Mouse (Mus musculus) hindbrain, embryonic 10.5 days (tissue): ENCODE measurements around the gene Whrn. TPM values are rescaled to one million over a fixed set of nuclear protein-coding genes. Genes with fewer than 3 reads are reported as not detected.

Experiments
- DNase-seq: peaks from one replicate; pipeline ENCODE4 v3.0.0-alpha.2; 2017; ENCODE audit warnings: low spot score
- H3K27ac ChIP-seq: fragments of 300-500 bp; sonication (generic); 2 replicates; pipeline ENCODE4 v1.5.1; 2016; ENCODE audit warnings: mild to moderate bottlenecking, moderate library complexity
- H3K27me3 ChIP-seq: fragments of 300-500 bp; sonication (generic); 2 replicates; pipeline ENCODE4 v1.6.1; 2016; ENCODE audit warnings: mild to moderate bottlenecking; ENCODE audit not compliant: poor library complexity, insufficient read depth, severe bottlenecking
- H3K36me3 ChIP-seq: fragments of 300-500 bp; sonication (generic); 2 replicates; pipeline ENCODE4 v1.6.1; 2016; ENCODE audit warnings: mild to moderate bottlenecking, moderate library complexity
- H3K4me1 ChIP-seq: fragments of 300-500 bp; sonication (generic); replicated peaks from 2 replicates; pipeline ENCODE4 v1.6.1; 2016; ENCODE audit warnings: mild to moderate bottlenecking
- H3K4me3 ChIP-seq: fragments of 300-500 bp; sonication (generic); 2 replicates; pipeline ENCODE4 v1.5.1; 2016; ENCODE audit warnings: mild to moderate bottlenecking, moderate library complexity
- H3K9me3 ChIP-seq: fragments of 300-500 bp; sonication (generic); 2 replicates; pipeline ENCODE4 v1.6.1; 2016; ENCODE audit warnings: mild to moderate bottlenecking, moderate library complexity
- WGBS: fragments of 180-500 bp; shearing (Covaris S2); methylation state at CpG from one replicate; pipeline ENCODE4 v1.1.7; 2016; 5-methylcytosine and 5-hydroxymethylcytosine counted together
- polyA plus RNA-seq: library from polyadenylated mRNA; unstranded; fragments of >200 nt; fragmentation: Nextera tagmentation; extraction: Ambion mirVana; gene quantifications from 2 replicates; pipeline ENCODE4 v1.2.1, GENCODE M21; 2016

The Whrn gene
- polyA plus RNA-seq, result 6.6 and 6.9 TPM in 2 replicates

GRCm38 (mm10) chr4:63495915-63496278 lies at the start of gene Whrn:
TSS of gene Whrn (minus strand) at chr4:63495991.
- Histone ChIP-seq H3K27ac (peak within 1 kb of the TSS; percentile 92), H3K4me3 (peak within 1 kb of the TSS; percentile 76), H3K27me3 (peaks cover 35% of the 10 kb centered on the region), H3K36me3 (no peaks in the 10 kb centered on the region), H3K4me1 (peaks cover 58% of the 10 kb centered on the region), H3K9me3 (no peaks in the 10 kb centered on the region)
- under 1% methylated on average over 34 of the region's 34 CpGs for WGBS
- DNase-seq, result peak; percentile 88

GRCm38 (mm10) chr4:63545231-63545958 lies 49.6 kb upstream of the Whrn start:
- WGBS, result 22% methylated on average over 26 of the region's 26 CpGs
- Histone ChIP-seq H3K27ac (peak overlapping the region; percentile 97), H3K9me3 (no peaks in the 10 kb centered on the region), H3K4me1 (peaks cover 35% of the 10 kb centered on the region), H3K36me3 (peaks cover 30% of the 10 kb centered on the region), H3K27me3 (no peaks in the 10 kb centered on the region), H3K4me3 (peak overlapping the region; percentile 92)
- DNase-seq, result no peak

GRCm38 (mm10) chr4:63544494-63545230 lies 48.9 kb upstream of the Whrn start, which contains the start of gene Atp6v1g1:
TSS of gene Atp6v1g1 (plus strand) at chr4:63544772.
- peak within 1 kb of the TSS; percentile 92 for H3K4me3 ChIP-seq
- no peaks in the 10 kb centered on the region for H3K27me3 ChIP-seq
- peaks cover 23% of the 10 kb centered on the region for H3K36me3 ChIP-seq
- peaks cover 35% of the 10 kb centered on the region for H3K4me1 ChIP-seq
- H3K9me3 ChIP-seq, result no peaks in the 10 kb centered on the region
- under 1% methylated on average over 57 of the region's 57 CpGs for WGBS
- DNase-seq, result peak; percentile 98
- peak within 1 kb of the TSS; percentile 97 for H3K27ac ChIP-seq

GRCm38 (mm10) chr4:63543746-63544493 lies 48.1 kb upstream of the Whrn start:
- WGBS, result 64% methylated on average over 10 of the region's 10 CpGs
- Histone ChIP-seq H3K27ac (peak overlapping the region; percentile 97), H3K4me3 (peak overlapping the region; percentile 92), H3K36me3 (peaks cover 16% of the 10 kb centered on the region), H3K4me1 (peaks cover 35% of the 10 kb centered on the region), H3K27me3 (no peaks in the 10 kb centered on the region), H3K9me3 (no peaks in the 10 kb centered on the region)
- DNase-seq, result no peak

GRCm38 (mm10) chr4:63542209-63542608 lies 46.4 kb upstream of the Whrn start:
- WGBS, result 80% methylated on average over 2 of the region's 2 CpGs
- Histone ChIP-seq H3K4me3 (no peak overlapping the region), H3K27me3 (no peaks in the 10 kb centered on the region), H3K36me3 (peaks cover 4% of the 10 kb centered on the region; the same call in 1 of the 2 replicates), H3K4me1 (peaks cover 31% of the 10 kb centered on the region), H3K9me3 (no peaks in the 10 kb centered on the region), H3K27ac (no peak overlapping the region)
- DNase-seq, result no peak

- H3K27me3 ChIP-seq, result no peaks in the 10 kb centered on the region
- 92% methylated on average over 4 of the region's 4 CpGs for WGBS
- no peak overlapping the region for H3K27ac ChIP-seq
- H3K36me3 ChIP-seq, result no peaks in the 10 kb centered on the region
- no peak overlapping the region for H3K4me3 ChIP-seq
- H3K9me3 ChIP-seq, result no peaks in the 10 kb centered on the region
- H3K4me1 ChIP-seq, result no peaks in the 10 kb centered on the region
- no peak for DNase-seq
Measured at GRCm38 (mm10) chr4:63537602-63538001, 41.8 kb upstream of the Whrn start.

- DNase-seq, result no peak
- Histone ChIP-seq H3K27me3 (no peaks in the 10 kb centered on the region), H3K27ac (no peak overlapping the region), H3K4me1 (no peaks in the 10 kb centered on the region), H3K9me3 (no peaks in the 10 kb centered on the region), H3K4me3 (no peak overlapping the region), H3K36me3 (no peaks in the 10 kb centered on the region)
- WGBS, result 87% methylated on average over 7 of the region's 7 CpGs
Measured at GRCm38 (mm10) chr4:63530409-63530808, 34.6 kb upstream of the Whrn start.

GRCm38 (mm10) chr4:63528946-63529345 lies 33.2 kb upstream of the Whrn start:
- Histone ChIP-seq H3K36me3 (no peaks in the 10 kb centered on the region), H3K27ac (no peak overlapping the region), H3K27me3 (no peaks in the 10 kb centered on the region), H3K4me1 (no peaks in the 10 kb centered on the region), H3K4me3 (no peak overlapping the region), H3K9me3 (no peaks in the 10 kb centered on the region)
- WGBS, result 81% methylated on average over 6 of the region's 6 CpGs
- DNase-seq, result no peak

GRCm38 (mm10) chr4:63525514-63525913 lies 29.7 kb upstream of the Whrn start:
- Histone ChIP-seq H3K9me3 (no peaks in the 10 kb centered on the region), H3K27ac (no peak overlapping the region), H3K4me1 (no peaks in the 10 kb centered on the region), H3K27me3 (no peaks in the 10 kb centered on the region), H3K4me3 (no peak overlapping the region), H3K36me3 (no peaks in the 10 kb centered on the region)
- no peak for DNase-seq
- WGBS, result 84% methylated on average over 8 of the region's 8 CpGs

GRCm38 (mm10) chr4:63521813-63522419 lies 26.1 kb upstream of the Whrn start:
- Histone ChIP-seq H3K4me3 (no peak overlapping the region), H3K27ac (no peak overlapping the region), H3K36me3 (no peaks in the 10 kb centered on the region), H3K4me1 (no peaks in the 10 kb centered on the region), H3K9me3 (no peaks in the 10 kb centered on the region), H3K27me3 (no peaks in the 10 kb centered on the region)
- no peak for DNase-seq
- 85% methylated on average over 2 of the region's 2 CpGs for WGBS

- Histone ChIP-seq H3K27ac (no peak overlapping the region), H3K4me3 (no peak overlapping the region), H3K36me3 (no peaks in the 10 kb centered on the region), H3K27me3 (no peaks in the 10 kb centered on the region), H3K9me3 (no peaks in the 10 kb centered on the region), H3K4me1 (no peaks in the 10 kb centered on the region)
- WGBS, result 84% methylated on average over 5 of the region's 5 CpGs
- DNase-seq, result no peak
Measured at GRCm38 (mm10) chr4:63515021-63515420, 19.2 kb upstream of the Whrn start.

- H3K4me3 ChIP-seq, result no peak overlapping the region
- no peak overlapping the region for H3K27ac ChIP-seq
- no peaks in the 10 kb centered on the region for H3K4me1 ChIP-seq
- H3K27me3 ChIP-seq, result no peaks in the 10 kb centered on the region
- DNase-seq, result no peak
- H3K9me3 ChIP-seq, result no peaks in the 10 kb centered on the region
- no peaks in the 10 kb centered on the region for H3K36me3 ChIP-seq
- WGBS, result 79% methylated on average over 4 of the region's 4 CpGs
Measured at GRCm38 (mm10) chr4:63514454-63514984, 18.7 kb upstream of the Whrn start.
